Mouse (Mus musculus) cerebellum, postnatal 14 days (tissue): ENCODE data around the gene Clic1.

Source experiments
- DNase-seq, 2 experiments: peaks; one replicate each; pipeline ENCODE4 v3.0.0; 2021; ENCODE audit warnings: mixed read lengths in 2 of 2

Clic1 gene

DNA sequence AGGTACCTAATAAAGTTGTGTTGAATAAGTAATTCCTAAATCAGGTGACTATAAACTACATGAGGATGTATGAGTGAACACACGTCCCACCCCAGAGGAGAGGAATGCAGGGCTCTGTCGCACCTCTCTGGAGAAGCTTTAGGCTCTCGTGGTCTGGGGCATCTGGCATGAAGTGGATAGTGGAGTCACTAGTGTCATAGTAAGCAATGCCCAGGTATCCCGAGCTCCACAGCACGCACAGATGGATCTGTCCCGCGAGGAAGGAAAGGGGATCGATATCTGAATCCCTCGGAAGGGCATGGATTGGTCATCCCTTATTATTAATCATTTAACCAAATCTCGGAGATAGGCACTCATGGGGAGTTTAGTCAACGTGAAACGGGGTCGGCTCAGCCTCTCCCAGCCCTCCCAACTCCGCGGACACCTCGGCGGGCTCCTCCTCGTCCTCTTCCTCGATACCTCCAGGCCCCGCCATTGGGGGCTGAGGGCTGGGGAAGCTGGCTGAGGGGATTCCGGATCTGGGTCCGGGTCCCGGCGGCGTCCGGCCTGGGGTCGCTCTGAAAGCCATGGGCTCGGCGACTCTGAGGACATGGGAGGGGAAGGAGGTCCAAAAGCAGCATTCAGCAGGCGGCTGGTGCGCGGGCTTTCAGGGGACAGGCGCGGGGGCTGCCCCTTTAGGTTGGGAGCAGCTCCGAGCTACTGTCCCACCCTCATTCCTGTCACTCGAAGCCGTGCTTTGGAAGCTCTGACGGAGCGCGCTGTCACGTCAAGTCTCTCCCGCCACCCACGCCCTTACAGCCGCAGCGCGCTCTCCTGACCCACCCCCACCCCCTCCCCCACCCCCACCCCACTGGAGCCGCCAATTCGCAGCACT, 3.7 kb upstream of the Clic1 start:
- DNase-seq, result no peak

DNA sequence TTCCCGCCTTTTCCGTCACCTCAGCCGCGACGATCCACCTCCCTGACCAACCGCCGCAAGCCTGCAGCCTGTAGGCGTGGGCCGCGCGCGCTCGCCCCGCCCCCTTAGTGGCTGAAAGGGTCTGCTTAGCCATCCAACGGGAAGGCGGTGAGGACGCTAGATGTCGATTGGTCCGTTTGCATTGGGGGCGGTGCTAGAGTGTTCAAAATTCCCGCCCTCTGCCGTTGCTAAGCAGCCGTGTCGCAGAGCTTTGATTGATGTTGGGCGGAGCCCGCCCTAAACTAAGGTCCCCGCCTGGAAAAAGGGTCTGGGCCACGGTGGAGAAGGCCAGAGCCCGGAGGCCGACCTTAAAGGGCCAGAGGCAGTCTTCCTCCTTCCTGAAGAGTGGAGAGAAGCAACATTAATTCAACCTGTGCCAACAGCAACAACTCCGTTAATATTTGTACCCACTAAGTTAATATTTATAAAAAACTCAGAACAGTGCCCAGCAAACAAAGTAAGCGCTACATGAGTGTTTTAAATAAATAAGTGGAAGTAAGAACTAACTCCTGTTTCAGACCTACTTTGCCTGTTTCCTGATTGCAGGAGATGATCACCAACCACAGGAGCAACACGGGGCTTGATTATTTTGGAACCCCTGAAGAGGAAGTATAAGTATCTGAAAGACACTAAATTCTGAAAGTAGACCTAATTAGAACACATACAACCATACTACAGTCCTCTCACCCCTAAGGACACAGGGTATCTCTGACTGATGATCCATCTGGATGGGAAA, 2.9 kb upstream of the Clic1 start, which contains the start of gene Msh5:
Gene Msh5 (minus strand): TSS at position 65 of the 775 bp plus-strand sequence.
- peak; percentile 98 for DNase-seq

DNA sequence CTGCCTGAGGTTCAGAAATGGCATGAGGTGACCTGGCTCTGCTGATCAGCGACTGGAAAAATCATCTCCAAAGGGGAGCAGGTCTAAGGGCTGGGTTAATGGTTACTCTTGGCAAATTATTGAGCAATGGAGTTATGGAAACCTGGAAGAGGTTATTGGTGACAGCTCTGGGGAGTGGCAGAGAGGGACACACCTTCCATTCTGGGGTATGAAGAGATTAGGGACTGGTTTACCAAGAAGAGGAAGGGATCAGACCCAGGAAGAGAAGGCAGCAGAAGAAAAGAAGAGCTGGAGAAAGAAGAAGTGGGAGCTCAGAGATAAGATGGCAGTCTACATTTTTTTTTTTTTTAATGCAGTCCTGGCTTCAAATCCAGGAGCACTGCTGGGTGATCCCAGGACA, 2.1 kb upstream of the Clic1 start:
- no peak for DNase-seq

DNA sequence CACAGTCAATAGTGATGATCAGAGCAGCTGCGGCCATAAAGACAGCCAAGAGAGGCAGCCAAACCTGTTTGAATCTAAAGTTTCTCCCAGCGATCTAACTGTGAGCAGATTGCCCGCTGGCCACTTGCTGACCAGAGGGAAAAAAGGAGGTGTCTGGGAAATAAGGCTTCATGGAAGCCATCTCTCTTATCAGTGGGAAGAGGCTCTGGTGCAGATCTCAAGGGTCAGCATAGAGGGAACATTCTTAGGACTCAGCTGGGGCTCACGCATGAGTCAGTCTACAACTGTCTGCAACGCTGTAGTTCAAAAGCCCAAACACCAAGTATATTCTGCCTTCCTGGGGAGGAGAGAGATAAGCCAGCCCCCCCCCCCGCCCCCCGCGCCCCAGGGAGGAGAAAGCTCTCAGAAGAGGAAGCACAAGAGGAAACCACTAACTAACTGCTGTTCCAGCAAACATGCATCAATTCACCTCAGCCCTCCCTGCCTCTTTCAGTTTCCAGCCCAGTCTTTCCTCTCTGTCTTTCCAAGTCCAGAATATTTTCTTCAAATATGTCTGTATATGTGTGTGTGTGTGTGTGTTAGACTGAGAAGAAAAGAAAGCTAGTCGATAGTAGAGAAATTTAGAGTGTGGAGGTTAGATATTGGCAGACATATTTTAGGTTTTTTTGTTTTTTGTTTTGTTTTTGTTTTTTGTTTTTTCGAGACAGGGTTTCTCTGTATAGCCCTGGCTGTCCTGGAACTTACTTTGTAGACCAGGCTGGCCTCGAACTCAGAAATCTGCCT, 1.4 kb upstream of the Clic1 start:
- DNase-seq, result no peak

DNA sequence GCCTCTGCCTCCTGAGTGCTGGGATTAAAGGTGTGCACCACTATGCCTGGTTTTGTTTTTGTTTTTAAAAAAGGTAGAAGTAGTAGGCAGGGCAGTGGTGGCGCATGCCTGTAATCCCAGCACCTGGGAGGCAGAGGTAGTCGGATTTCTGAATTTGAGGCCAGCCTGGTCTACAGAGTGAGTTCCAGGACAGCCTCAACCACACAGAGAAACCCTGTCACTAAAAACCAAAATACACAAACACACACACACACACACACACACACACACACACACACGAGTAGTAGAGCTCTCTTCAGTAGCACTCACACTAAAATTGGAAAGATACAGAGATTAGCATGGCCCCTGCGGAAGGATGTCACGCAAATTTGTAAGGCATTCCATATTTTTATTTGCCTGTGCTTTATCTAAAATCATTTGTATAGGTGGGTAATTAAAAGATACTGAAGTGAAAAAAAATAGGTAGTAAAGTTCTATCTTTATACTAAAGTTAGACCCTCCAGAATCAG, 780 bp upstream of the Clic1 start:
- DNase-seq, result no peak

DNA sequence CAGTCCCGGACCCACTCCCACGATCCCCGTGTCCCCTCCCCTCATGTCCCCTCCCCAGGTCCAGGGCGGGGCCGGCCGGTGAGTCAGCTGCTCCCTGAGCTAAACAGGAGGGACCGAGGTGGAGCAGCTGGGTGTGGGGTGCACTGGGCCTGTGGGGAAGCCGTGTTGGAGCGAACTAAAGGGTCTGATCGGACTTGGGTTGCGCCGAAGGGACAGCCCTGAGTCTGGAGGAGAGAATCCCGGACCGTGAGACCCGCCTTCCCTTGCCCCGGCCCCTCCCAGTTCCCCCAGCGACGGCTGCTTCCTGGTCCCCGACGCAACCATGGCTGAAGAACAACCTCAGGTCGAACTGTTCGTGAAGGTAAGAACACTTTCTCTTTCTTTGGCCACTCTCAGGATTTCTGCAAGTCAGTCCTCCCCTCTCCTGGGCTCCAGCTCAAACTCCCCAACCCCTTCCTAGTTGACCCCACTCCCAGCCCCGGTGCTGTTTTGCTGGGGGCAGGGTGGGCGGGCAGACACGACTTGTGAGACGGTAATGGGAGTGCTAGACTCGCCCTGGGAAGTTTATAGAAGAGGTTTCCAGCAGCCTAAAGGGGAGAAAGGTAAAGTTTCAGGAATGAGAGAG, 472 bp downstream of the Clic1 start:
- DNase-seq, result peak in 1 of 2 experiments; percentile 49

DNA sequence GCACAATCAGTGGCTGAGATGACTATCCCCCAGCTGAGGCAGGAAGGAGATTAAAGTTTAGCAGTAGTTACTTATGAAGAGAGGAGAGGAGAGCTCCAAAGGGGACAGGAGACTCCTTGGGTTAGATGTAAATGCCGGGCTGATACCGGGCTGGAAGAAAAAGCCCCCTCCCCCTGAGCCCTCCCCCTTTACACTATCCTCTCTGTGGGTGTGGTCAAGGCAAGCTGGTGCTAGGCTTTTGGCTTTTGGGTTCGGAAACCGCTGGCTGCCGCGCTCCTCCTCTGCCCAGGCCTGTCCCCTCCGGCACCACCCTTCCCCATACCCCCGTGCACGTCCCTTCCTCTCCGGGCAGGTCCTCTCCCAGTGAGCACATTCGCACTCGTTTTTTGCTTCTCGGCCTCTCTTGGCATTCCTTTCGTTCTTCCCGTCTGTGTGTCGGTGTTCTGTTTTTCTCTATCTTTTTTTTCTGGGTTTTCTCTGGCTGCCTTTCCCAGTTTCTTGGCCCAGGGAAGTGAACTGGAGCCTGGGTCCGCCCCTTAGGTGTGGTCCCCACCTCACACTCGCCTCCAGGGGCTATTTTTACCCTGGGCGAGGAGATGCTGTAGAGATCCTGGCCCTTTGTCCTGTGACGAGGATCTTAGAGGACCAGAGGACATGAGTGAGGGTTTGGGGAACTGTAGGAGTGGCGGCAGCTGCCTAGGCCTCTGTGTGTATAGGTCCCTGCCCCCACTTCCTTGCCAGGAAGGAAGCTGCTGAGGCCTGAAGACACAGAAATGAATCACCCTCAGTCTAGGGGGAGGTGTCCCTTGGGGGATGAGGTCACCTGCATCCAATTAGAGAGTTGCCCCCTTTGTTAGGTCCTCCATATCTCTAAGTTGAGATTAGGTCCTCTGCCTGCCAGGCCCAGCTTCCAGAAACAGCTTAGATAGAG, 1.7 kb downstream of the Clic1 start:
- DNase-seq, result peak; percentile 68 to 80

DNA sequence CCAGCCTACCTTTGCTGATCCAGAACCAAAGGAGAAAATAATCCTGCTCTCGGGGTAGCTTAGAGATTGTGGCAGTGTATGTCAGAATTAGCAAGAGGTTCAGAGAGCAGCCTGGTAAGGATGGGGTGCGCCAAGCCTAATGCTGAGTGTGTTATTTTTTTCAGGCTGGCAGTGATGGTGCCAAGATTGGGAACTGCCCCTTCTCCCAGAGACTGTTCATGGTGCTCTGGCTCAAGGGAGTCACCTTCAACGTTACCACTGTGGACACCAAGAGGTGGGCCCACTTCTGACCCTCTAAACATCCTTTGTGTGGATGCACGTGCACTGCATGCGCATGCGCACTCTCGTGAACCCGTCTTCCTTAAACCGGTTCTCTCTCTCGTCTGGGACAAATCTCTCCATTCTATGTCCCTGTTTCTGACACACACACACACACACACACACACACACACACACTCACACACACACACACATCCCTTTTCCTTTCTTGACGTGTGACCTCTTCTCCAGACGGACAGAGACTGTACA, 2.6 kb downstream of the Clic1 start:
- DNase-seq, result no peak

DNA sequence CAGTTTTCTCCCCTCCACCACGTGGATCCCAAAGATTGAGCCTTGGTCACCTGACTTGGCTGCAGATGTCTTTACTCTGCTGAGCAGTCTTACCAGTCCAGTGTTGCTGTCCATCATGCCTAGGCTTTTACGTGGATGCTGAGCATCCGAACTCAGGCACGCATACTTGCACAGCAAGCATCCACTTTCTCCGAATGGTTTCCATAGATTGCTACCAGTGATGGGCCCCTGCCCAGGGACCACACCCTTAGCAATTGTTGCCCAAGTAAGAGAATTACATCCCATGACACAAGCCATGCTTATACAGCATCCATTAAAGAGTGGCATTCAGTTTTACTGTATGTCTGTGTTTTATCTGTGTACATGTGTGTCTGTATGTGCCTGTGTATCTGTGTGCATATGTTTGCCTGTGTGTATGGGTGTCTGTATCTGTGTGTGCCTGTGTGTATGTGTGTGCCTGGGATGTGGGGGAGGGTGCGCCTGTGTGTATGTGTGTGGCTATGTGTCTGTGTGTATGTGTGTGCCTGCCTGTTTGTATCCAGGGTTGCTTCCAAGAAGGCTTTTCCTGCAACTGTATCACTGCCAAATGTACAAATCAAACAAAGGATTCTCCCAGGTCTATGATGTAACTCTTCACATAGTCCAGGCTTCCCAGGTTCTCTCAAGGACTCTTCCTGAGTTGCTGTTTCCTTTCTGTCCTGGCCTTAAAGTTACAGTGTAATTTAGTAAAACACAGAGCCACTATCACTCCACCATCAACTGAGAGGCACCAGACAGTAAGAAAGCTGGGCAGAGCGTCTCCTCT, 6.1 kb downstream of the Clic1 start:
- no peak for DNase-seq

DNA sequence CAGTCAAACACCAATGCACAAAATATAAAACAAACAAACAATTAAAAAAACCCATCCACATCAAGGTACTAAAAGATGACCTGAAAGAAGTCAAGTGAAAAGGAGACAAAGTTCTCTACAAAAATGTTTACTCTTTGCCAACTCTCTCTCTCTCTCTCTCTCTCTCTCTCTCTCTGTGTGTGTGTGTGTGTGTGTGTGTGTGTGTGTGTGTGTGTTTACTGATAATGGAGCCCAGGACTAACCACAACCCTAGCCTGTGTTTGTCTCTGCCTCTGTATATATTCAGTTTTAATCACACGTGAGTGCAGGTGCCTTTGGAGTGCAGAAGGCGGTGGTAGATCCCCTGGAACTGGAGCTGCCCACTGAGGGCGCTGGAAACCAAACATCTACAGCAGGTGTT, 7.3 kb downstream of the Clic1 start:
- DNase-seq, result no peak

DNA sequence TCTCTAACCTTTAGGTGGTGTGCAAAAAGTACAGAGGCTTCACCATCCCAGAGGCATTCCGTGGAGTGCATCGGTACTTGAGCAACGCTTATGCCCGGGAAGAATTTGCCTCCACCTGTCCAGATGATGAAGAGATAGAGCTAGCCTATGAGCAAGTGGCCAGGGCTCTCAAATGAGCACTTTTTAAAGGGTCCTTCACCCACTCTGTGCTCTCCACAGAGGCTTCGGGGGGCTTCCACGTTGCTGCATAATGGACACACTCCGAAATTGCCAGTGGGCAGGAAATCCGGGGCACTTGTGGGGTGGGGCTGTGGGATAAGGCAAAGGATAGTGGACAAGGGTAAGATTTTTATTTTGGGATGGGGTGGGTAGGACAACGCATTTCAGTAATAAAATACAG, 8.6 kb downstream of the Clic1 start:
- DNase-seq, result peak in 1 of 2 experiments; percentile 25

DNA sequence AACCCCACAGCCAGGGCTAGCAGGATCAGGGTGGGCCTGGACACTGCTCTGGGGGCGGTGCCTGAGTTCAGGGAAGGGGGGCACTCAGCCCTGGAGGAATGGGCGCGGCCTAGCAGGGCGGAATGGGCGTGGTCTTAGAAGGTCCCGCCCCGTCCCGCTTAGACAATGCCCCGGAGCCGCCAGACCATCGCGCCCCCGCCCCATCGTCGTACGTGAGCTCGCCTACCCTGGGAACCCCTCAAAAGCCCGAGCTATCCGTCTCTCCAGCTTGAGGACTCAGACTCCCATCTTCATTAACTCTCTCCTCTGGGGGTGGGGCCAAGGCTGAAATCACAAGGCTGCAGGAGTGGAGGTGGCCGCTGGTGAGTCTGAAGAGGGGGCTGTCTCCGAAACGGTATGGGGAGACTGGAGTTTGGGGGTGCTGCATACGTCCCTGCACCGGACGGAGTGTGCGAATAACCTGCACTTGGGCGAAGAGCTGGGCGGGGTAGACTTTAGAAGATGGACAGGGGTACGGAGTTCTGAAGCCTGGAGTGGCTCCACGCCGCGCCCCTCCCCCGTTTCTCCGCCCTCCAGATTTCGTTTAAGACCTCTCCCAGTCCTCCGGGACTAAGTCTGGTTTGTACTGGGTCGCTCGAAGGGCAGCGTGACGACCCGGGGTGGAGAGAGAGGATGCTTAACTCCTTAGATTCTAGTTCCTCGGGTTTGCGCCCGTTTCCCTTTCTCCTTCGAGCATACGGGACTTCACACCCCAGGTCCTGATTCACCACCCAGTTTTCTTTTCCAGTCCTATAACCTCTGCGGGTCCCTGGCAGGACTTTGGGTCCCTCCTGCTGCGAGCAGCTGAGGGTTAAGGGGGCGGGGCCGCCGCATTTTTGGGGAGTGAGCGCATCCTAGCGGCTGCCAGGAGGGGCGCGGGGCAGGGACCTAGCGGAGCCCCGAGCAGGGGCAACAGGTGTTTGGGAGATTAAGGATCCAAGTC, 9.4 kb downstream of the Clic1 start, which contains the start of gene Ddah2:
Gene Ddah2 (plus strand): TSS at position 125 of the 982 bp plus-strand sequence.
- peak; percentile 94 to 95 for DNase-seq

DNA sequence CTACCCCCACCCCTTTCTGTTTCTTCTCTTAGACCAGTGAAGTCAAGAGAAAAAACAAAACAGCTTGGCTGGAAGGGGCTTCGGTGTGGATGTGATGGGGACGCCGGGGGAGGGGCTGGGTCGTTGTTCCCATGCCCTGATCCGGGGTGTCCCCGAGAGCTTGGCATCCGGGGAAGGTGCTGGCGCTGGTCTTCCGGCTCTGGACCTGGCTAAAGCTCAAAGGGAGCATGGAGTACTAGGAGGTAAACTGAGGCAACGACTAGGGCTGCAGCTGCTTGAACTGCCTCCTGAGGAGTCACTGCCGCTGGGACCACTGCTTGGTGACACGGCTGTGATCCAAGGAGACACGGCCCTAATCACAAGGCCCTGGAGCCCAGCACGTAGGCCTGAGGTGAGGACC, 10.3 kb downstream of the Clic1 start:
- DNase-seq, result peak; percentile 49 to 50

DNA sequence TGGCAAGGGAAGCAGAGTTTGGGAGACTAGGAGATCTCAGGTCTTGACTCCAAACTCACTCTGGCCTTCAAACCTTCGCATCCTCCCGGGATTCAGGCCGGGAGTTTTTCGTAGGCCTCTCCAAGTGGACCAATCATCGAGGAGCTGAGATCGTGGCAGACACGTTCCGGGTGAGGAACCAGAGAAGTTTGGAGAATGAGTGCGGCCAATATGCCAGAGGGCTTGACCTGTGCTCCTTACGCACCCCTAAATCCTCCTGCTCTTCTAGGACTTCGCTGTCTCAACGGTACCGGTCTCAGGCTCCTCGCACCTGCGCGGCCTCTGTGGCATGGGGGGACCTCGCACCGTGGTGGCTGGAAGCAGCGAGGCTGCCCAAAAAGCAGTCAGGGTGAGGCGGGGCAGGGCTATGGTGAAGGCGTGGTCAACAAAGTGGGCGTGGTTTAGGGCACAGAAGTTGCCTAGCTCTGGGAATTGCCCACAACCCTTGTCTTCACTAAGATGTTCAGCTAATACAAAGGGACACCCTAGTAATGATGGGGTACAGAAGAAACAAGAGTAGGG, 11.1 kb downstream of the Clic1 start:
- peak; percentile 41 to 44 for DNase-seq

DNA sequence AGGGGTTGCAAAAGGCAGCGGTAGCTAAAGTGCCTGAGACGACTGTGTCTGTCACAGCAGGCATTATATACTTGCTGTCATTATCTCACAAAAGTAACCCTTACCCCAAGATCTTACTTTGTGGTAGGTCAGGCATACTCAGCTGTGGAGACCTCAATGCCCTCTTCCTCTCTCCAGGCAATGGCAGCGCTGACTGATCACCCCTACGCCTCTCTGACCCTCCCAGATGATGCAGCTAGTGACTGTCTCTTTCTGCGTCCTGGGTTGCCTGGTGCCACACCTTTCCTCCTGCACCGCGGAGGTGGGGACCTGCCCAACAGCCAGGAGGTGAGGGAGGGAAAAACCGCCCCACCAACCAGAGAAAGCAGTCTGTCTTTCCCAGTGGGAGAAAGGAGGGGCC, 11.5 kb downstream of the Clic1 start:
- no peak for DNase-seq

DNA sequence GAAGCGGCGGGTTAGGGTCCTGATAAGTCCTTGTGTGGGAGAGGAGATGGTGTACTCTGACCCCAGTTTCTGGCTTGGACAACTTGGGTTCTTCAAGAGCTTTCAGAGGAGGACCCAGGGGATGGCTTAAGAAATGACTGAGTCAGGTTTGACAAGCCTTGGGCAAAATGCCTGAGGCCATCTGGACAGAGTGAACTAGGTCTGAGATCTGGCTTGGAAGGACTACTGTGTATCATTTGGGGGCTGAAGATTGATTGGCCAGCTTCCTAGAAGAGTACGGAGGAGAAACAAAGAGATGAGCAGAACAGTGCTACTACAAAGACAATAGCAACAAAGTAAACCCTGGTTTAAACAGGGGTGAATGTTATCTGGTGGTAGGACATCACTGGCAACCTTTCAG, 13.7 kb downstream of the Clic1 start:
- DNase-seq, result peak; percentile 68 to 76

DNA sequence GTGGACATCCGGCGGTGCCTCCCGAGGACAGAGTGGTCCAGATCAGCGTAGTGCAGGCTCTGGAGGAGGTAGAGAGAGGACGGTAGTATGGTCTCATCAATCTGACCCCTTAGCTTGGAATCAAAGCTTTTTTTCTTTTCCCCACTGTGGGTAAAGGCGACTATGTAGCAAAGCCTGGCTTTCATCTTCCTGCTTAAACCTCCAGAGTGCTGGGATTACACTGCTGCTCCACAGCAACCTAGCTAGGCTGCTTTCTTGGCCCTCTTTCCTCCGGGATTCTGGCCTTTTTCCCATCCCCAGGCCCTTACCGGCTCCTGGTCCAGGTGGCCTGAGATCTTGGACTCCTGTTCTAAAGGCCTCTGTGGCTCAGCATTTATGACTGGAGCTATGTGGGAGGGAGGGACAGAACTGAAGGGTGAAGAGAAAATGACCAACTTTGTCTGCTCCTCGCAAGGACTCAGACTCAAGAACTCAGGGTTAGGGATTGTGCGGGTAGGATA, 14.7 kb downstream of the Clic1 start:
- DNase-seq, result peak; percentile 79 to 85
